Mouse (Mus musculus): Measurements from ENCODE around the gene Ly6g6e. TPM values are rescaled to one million over a fixed set of nuclear protein-coding genes. Genes with fewer than 3 reads are reported as not detected.

The Ly6g6e gene
- polyA plus RNA-seq, 1 experiment from 2014 or later: 16.8 TPM

- no peaks in the 10 kb centered on the region for H3K9me3 ChIP-seq
- H3K4me1 ChIP-seq: peaks cover 45% of the 10 kb centered on the region
- H3K27me3 ChIP-seq (replicated peaks): 0 out of 2 replicates have a peak, but pooled peaks cover 6% of the 10 kb centered on the region
- H3K4me3 ChIP-seq (replicated peaks): peak within 1 kb of the TSS; percentile 35
- H3K9ac ChIP-seq: no peak within 1 kb of the TSS
- ATAC-seq (ENCODE audit: insufficient read depth, low FRiP score, low read depth): peak; percentile 74
- peak within 1 kb of the TSS; percentile 84 for H3K27ac ChIP-seq
- peaks cover 15% of the 10 kb centered on the region for H3K36me3 ChIP-seq
- H3K4me2 ChIP-seq: peak within 1 kb of the TSS; percentile 61
- 4% methylated on average over 48 of the region's 48 CpGs for WGBS
Measured at GRCm38 (mm10) chr17:35064951-35065947, 11.5 kb upstream of the Ly6g6e start, which contains the start of gene Ly6g6c. TSS of gene Ly6g6c (plus strand) at chr17:35065388.

- 0 out of 2 replicates have a peak, but pooled peaks cover 6% of the 10 kb centered on the region for H3K27me3 ChIP-seq (replicated peaks)
- peak within 1 kb of the TSS; percentile 84 for H3K27ac ChIP-seq
- H3K4me1 ChIP-seq: peaks cover 37% of the 10 kb centered on the region
- 57% methylated on average over 10 of the region's 10 CpGs for WGBS
- no peak within 1 kb of the TSS for H3K9ac ChIP-seq
- H3K36me3 ChIP-seq: peaks cover 7% of the 10 kb centered on the region
- peak within 1 kb of the TSS; percentile 35 for H3K4me3 ChIP-seq (replicated peaks)
- H3K4me2 ChIP-seq: peak within 1 kb of the TSS; percentile 61
- no peaks in the 10 kb centered on the region for H3K9me3 ChIP-seq
- ATAC-seq (ENCODE audit: insufficient read depth, low FRiP score, low read depth): no peak
Measured at GRCm38 (mm10) chr17:35066084-35066483, 10.6 kb upstream of the Ly6g6e start, which contains the start of gene Mpig6b. TSS of gene Mpig6b (minus strand) at chr17:35066184.

- Histone ChIP-seq H3K9ac (no peak overlapping the region), H3K4me2 (no peak overlapping the region), H3K9me3 (no peaks in the 10 kb centered on the region), H3K27me3 (replicated peaks) (0 out of 2 replicates have a peak, but pooled peaks cover 6% of the 10 kb centered on the region), H3K4me1 (peaks cover 23% of the 10 kb centered on the region), H3K4me3 (replicated peaks) (no peak overlapping the region), H3K27ac (no peak overlapping the region), H3K36me3 (no peaks in the 10 kb centered on the region)
- WGBS: 65% methylated on average over 17 of the region's 17 CpGs
- no peak for ATAC-seq (ENCODE audit: insufficient read depth, low FRiP score, low read depth)
Measured at GRCm38 (mm10) chr17:35068213-35068914, 8.3 kb upstream of the Ly6g6e start.

- WGBS: 35% methylated on average over 6 of the region's 6 CpGs
- H3K9me3 ChIP-seq: no peaks in the 10 kb centered on the region
- H3K4me2 ChIP-seq: no peak overlapping the region
- H3K9ac ChIP-seq: no peak overlapping the region
- peaks cover under 1% of the 10 kb centered on the region; the same call in 1 of the 2 replicates for H3K4me1 ChIP-seq
- 0 out of 2 replicates have a peak, but pooled peaks cover 6% of the 10 kb centered on the region for H3K27me3 ChIP-seq (replicated peaks)
- H3K27ac ChIP-seq: peak overlapping the region; percentile 52; the same call in 1 of the 2 replicates
- no peaks in the 10 kb centered on the region for H3K36me3 ChIP-seq
- ATAC-seq (ENCODE audit: insufficient read depth, low FRiP score, low read depth): peak; percentile 44; the same call in 1 of the 2 replicates
- H3K4me3 ChIP-seq (replicated peaks): no peak overlapping the region
Measured at GRCm38 (mm10) chr17:35070556-35071229, 6.0 kb upstream of the Ly6g6e start.

- no peak overlapping the region for H3K4me3 ChIP-seq (replicated peaks)
- 72% methylated on average over 9 of the region's 9 CpGs for WGBS
- no peak overlapping the region for H3K4me2 ChIP-seq
- H3K4me1 ChIP-seq: 0 out of 2 replicates have a peak, but pooled peaks cover 2% of the 10 kb centered on the region
- H3K9ac ChIP-seq: no peak overlapping the region
- no peak overlapping the region for H3K27ac ChIP-seq
- ATAC-seq (ENCODE audit: insufficient read depth, low FRiP score, low read depth): no peak
- 0 out of 2 replicates have a peak, but pooled peaks cover 5% of the 10 kb centered on the region for H3K27me3 ChIP-seq (replicated peaks)
- no peaks in the 10 kb centered on the region for H3K36me3 ChIP-seq
- H3K9me3 ChIP-seq: no peaks in the 10 kb centered on the region
Measured at GRCm38 (mm10) chr17:35071454-35071853, 5.2 kb upstream of the Ly6g6e start.

GRCm38 (mm10) chr17:35074097-35074496, 2.6 kb upstream of the Ly6g6e start:
- H3K4me2 ChIP-seq: no peak overlapping the region
- no peaks in the 10 kb centered on the region for H3K9me3 ChIP-seq
- no peak overlapping the region for H3K9ac ChIP-seq
- H3K4me1 ChIP-seq: peaks cover 7% of the 10 kb centered on the region
- no peak overlapping the region for H3K4me3 ChIP-seq (replicated peaks)
- H3K27ac ChIP-seq: no peak overlapping the region
- no peaks in the 10 kb centered on the region for H3K27me3 ChIP-seq (replicated peaks)
- no peak for ATAC-seq (ENCODE audit: insufficient read depth, low FRiP score, low read depth)
- no peaks in the 10 kb centered on the region for H3K36me3 ChIP-seq
- WGBS: 46% methylated on average over 17 of the region's 17 CpGs

- ATAC-seq (ENCODE audit: insufficient read depth, low FRiP score, low read depth): no peak
- peak overlapping the region; percentile 55 for H3K4me2 ChIP-seq
- peak overlapping the region; percentile 32 for H3K4me3 ChIP-seq (replicated peaks)
- H3K27me3 ChIP-seq (replicated peaks): no peaks in the 10 kb centered on the region
- H3K9me3 ChIP-seq: no peaks in the 10 kb centered on the region
- H3K27ac ChIP-seq: peak overlapping the region; percentile 68
- H3K9ac ChIP-seq: no peak overlapping the region
- WGBS: 46% methylated on average over 2 of the region's 2 CpGs
- peaks cover 10% of the 10 kb centered on the region for H3K4me1 ChIP-seq
- H3K36me3 ChIP-seq: no peaks in the 10 kb centered on the region
Measured at GRCm38 (mm10) chr17:35077285-35077684, 583 bp downstream of the Ly6g6e start.

GRCm38 (mm10) chr17:35077786-35078233, 1.1 kb downstream of the Ly6g6e start, which contains the start of gene Ly6g6d:
TSS of gene Ly6g6d (minus strand) at chr17:35078065.
- H3K27ac ChIP-seq: peak within 1 kb of the TSS; percentile 68
- no peaks in the 10 kb centered on the region for H3K36me3 ChIP-seq
- H3K9ac ChIP-seq: no peak within 1 kb of the TSS
- peak; percentile 49 for ATAC-seq (ENCODE audit: insufficient read depth, low FRiP score, low read depth)
- H3K27me3 ChIP-seq (replicated peaks): no peaks in the 10 kb centered on the region
- peaks cover 10% of the 10 kb centered on the region for H3K4me1 ChIP-seq
- peak within 1 kb of the TSS; percentile 32 for H3K4me3 ChIP-seq (replicated peaks)
- 11% methylated on average over 14 of the region's 14 CpGs for WGBS
- H3K9me3 ChIP-seq: no peaks in the 10 kb centered on the region
- peak within 1 kb of the TSS; percentile 55 for H3K4me2 ChIP-seq

- no peaks in the 10 kb centered on the region for H3K9me3 ChIP-seq
- peaks cover 10% of the 10 kb centered on the region for H3K4me1 ChIP-seq
- H3K4me2 ChIP-seq: 0 out of 2 replicates have a peak overlapping the region, but pooled peaks have one; percentile 8
- H3K36me3 ChIP-seq: no peaks in the 10 kb centered on the region
- no peak overlapping the region for H3K9ac ChIP-seq
- WGBS: 47% methylated on average over 9 of the region's 9 CpGs
- peak; percentile 83 for ATAC-seq (ENCODE audit: insufficient read depth, low FRiP score, low read depth)
- H3K27me3 ChIP-seq (replicated peaks): no peaks in the 10 kb centered on the region
- H3K27ac ChIP-seq: peak overlapping the region; percentile 18; the same call in 1 of the 2 replicates
- H3K4me3 ChIP-seq (replicated peaks): no peak overlapping the region
Measured at GRCm38 (mm10) chr17:35079778-35080177, 3.1 kb downstream of the Ly6g6e start.

- no peak for ATAC-seq (ENCODE audit: insufficient read depth, low FRiP score, low read depth)
- Histone ChIP-seq H3K36me3 (no peaks in the 10 kb centered on the region), H3K9me3 (no peaks in the 10 kb centered on the region), H3K4me1 (peaks cover 10% of the 10 kb centered on the region), H3K9ac (no peak overlapping the region), H3K4me3 (replicated peaks) (no peak overlapping the region), H3K4me2 (0 out of 2 replicates have a peak overlapping the region, but pooled peaks have one; percentile 8), H3K27ac (peak overlapping the region; percentile 18; the same call in 1 of the 2 replicates), H3K27me3 (replicated peaks) (no peaks in the 10 kb centered on the region)
- WGBS: 45% methylated on average over 6 of the region's 6 CpGs
Measured at GRCm38 (mm10) chr17:35080248-35080647, 3.5 kb downstream of the Ly6g6e start.

- H3K9ac ChIP-seq: no peak overlapping the region
- H3K9me3 ChIP-seq: no peaks in the 10 kb centered on the region
- no peaks in the 10 kb centered on the region for H3K36me3 ChIP-seq
- no peak overlapping the region for H3K4me2 ChIP-seq
- H3K4me3 ChIP-seq (replicated peaks): no peak overlapping the region
- peaks cover 10% of the 10 kb centered on the region for H3K4me1 ChIP-seq
- WGBS: 82% methylated on average over 4 of the region's 4 CpGs
- no peaks in the 10 kb centered on the region for H3K27me3 ChIP-seq (replicated peaks)
- no peak for ATAC-seq (ENCODE audit: insufficient read depth, low FRiP score, low read depth)
- H3K27ac ChIP-seq: no peak overlapping the region
Measured at GRCm38 (mm10) chr17:35080710-35081109, 4.0 kb downstream of the Ly6g6e start.

Data from stomach, embryonic 15.5 days (tissue).